Mouse (Mus musculus): ENCODE data around the gene Ubald2. TPM values are rescaled to one million over a fixed set of nuclear protein-coding genes. Genes with fewer than 3 reads are reported as not detected.
A peak's percentile ranks its signal among the peaks of the same experiment; 100 is the strongest.

Gene Ubald2
- polyA plus RNA-seq, 1 experiment from 2014 or later: 28.2 TPM

GRCm38 (mm10) chr11:116476696-116477095 lies 42.8 kb downstream of the Ubald2 start:
- Histone ChIP-seq H3K27ac (no peak overlapping the region), H3K4me3 (replicated peaks) (no peak overlapping the region), H3K36me3 (peaks cover 99% of the 10 kb centered on the region), H3K27me3 (no peaks in the 10 kb centered on the region), H3K4me2 (no peak overlapping the region), H3K9ac (no peak overlapping the region), H3K4me1 (replicated peaks) (peaks cover 14% of the 10 kb centered on the region; the same call in 1 of the 2 replicates), H3K9me3 (replicated peaks) (no peaks in the 10 kb centered on the region)
- 87% methylated on average over 6 of the region's 6 CpGs for WGBS (ENCODE audit: insufficient replicate concordance)
- no peak for ATAC-seq (ENCODE audit: low read depth)
- no peak for DNase-seq

- Histone ChIP-seq H3K27ac (no peak overlapping the region), H3K4me1 (replicated peaks) (peaks cover 14% of the 10 kb centered on the region; the same call in 1 of the 2 replicates), H3K4me3 (replicated peaks) (no peak overlapping the region), H3K27me3 (no peaks in the 10 kb centered on the region), H3K9me3 (replicated peaks) (no peaks in the 10 kb centered on the region), H3K9ac (no peak overlapping the region), H3K4me2 (no peak overlapping the region), H3K36me3 (peaks cover 99% of the 10 kb centered on the region)
- DNase-seq (no peak), ATAC-seq (ENCODE audit: low read depth) (no peak)
- 88% methylated on average over 15 of the region's 15 CpGs for WGBS (ENCODE audit: insufficient replicate concordance)
Observed at GRCm38 (mm10) chr11:116477160-116477759, 43.4 kb downstream of the Ubald2 start.

GRCm38 (mm10) chr11:116478978-116479377 lies 45.1 kb downstream of the Ubald2 start:
- H3K4me3 ChIP-seq (replicated peaks): no peak overlapping the region
- H3K36me3 ChIP-seq: peaks cover 94% of the 10 kb centered on the region
- no peak overlapping the region for H3K9ac ChIP-seq
- no peaks in the 10 kb centered on the region for H3K27me3 ChIP-seq
- 87% methylated on average over 7 of the region's 7 CpGs for WGBS (ENCODE audit: insufficient replicate concordance)
- DNase-seq: no peak
- no peaks in the 10 kb centered on the region for H3K9me3 ChIP-seq (replicated peaks)
- no peak overlapping the region for H3K4me2 ChIP-seq
- peaks cover 17% of the 10 kb centered on the region; the same call in 1 of the 2 replicates for H3K4me1 ChIP-seq (replicated peaks)
- no peak overlapping the region for H3K27ac ChIP-seq
- no peak for ATAC-seq (ENCODE audit: low read depth)

GRCm38 (mm10) chr11:116479832-116480231 lies 45.9 kb downstream of the Ubald2 start:
- ATAC-seq (ENCODE audit: low read depth) (no peak), DNase-seq (no peak)
- Histone ChIP-seq H3K4me2 (no peak overlapping the region), H3K36me3 (peaks cover 95% of the 10 kb centered on the region), H3K9me3 (replicated peaks) (no peaks in the 10 kb centered on the region), H3K4me1 (replicated peaks) (peaks cover 17% of the 10 kb centered on the region; the same call in 1 of the 2 replicates), H3K27me3 (no peaks in the 10 kb centered on the region), H3K4me3 (replicated peaks) (no peak overlapping the region), H3K27ac (no peak overlapping the region), H3K9ac (no peak overlapping the region)
- 70% methylated on average over 8 of the region's 8 CpGs for WGBS (ENCODE audit: insufficient replicate concordance)

- Histone ChIP-seq H3K4me2 (no peak overlapping the region), H3K4me1 (replicated peaks) (peaks cover 17% of the 10 kb centered on the region; the same call in 1 of the 2 replicates), H3K9me3 (replicated peaks) (no peaks in the 10 kb centered on the region), H3K9ac (no peak overlapping the region), H3K4me3 (replicated peaks) (no peak overlapping the region), H3K27me3 (no peaks in the 10 kb centered on the region), H3K27ac (no peak overlapping the region), H3K36me3 (peaks cover 95% of the 10 kb centered on the region)
- ATAC-seq (ENCODE audit: low read depth) (no peak), DNase-seq (no peak)
- 88% methylated on average over 8 of the region's 8 CpGs for WGBS (ENCODE audit: insufficient replicate concordance)
Observed at GRCm38 (mm10) chr11:116480975-116481374, 47.1 kb downstream of the Ubald2 start.

- H3K4me1 ChIP-seq (replicated peaks): peaks cover 17% of the 10 kb centered on the region; the same call in 1 of the 2 replicates
Observed at GRCm38 (mm10) chr11:116481776-116482175, 47.9 kb downstream of the Ubald2 start.

GRCm38 (mm10) chr11:116484261-116484660 lies 50.4 kb downstream of the Ubald2 start:
- Histone ChIP-seq H3K27me3 (no peaks in the 10 kb centered on the region), H3K9ac (no peak overlapping the region), H3K9me3 (replicated peaks) (no peaks in the 10 kb centered on the region), H3K4me3 (replicated peaks) (no peak overlapping the region), H3K36me3 (peaks cover 84% of the 10 kb centered on the region), H3K4me1 (replicated peaks) (peaks cover 21% of the 10 kb centered on the region), H3K27ac (peak overlapping the region; percentile 19), H3K4me2 (no peak overlapping the region)
- DNase-seq (no peak), ATAC-seq (ENCODE audit: low read depth) (no peak)
- WGBS (ENCODE audit: insufficient replicate concordance): 71% methylated on average over 8 of the region's 8 CpGs

More at GRCm38 (mm10) chr11:116481776-116482175, 47.9 kb downstream of the Ubald2 start:
- H3K4me3 ChIP-seq (replicated peaks): no peak overlapping the region
- no peak overlapping the region for H3K9ac ChIP-seq
- no peaks in the 10 kb centered on the region for H3K9me3 ChIP-seq (replicated peaks)
- ATAC-seq (ENCODE audit: low read depth): no peak
- DNase-seq: no peak
- no peak overlapping the region for H3K27ac ChIP-seq
- H3K27me3 ChIP-seq: no peaks in the 10 kb centered on the region
- H3K36me3 ChIP-seq: peaks cover 95% of the 10 kb centered on the region
- H3K4me2 ChIP-seq: no peak overlapping the region
- 82% methylated on average over 7 of the region's 7 CpGs for WGBS (ENCODE audit: insufficient replicate concordance)

GRCm38 (mm10) chr11:116488207-116488606 lies 54.3 kb downstream of the Ubald2 start:
- H3K9ac ChIP-seq: no peak overlapping the region
- no peak overlapping the region for H3K4me3 ChIP-seq (replicated peaks)
- DNase-seq (no peak), ATAC-seq (ENCODE audit: low read depth) (no peak)
- peaks cover 48% of the 10 kb centered on the region for H3K36me3 ChIP-seq
- H3K4me2 ChIP-seq: no peak overlapping the region
- H3K9me3 ChIP-seq (replicated peaks): no peaks in the 10 kb centered on the region
- H3K4me1 ChIP-seq (replicated peaks): peaks cover 28% of the 10 kb centered on the region
- H3K27me3 ChIP-seq: no peaks in the 10 kb centered on the region
- H3K27ac ChIP-seq: no peak overlapping the region

Other genes starting within 250 kb of the Ubald2 start
- 35.2 and 38.4 TPM in 2 replicates for gene Ten1, start 235.2 kb upstream of the Ubald2 start, polyA plus RNA-seq (2015; fragmentation: Nextera tagmentation; extraction: Ambion mirVana)
- 14.5 and 18.1 TPM in 2 replicates for gene Acox1, start 235.0 kb upstream of the Ubald2 start, polyA plus RNA-seq (2015; fragmentation: Nextera tagmentation; extraction: Ambion mirVana)
- 0.10 TPM in 2 replicates for gene Evpl, start 196.0 kb upstream of the Ubald2 start, polyA plus RNA-seq (2015; fragmentation: Nextera tagmentation; extraction: Ambion mirVana)
- 47.6 and 51.6 TPM in 2 replicates for gene Srp68, start 159.9 kb upstream of the Ubald2 start, polyA plus RNA-seq (2015; fragmentation: Nextera tagmentation; extraction: Ambion mirVana)
- 0.07 TPM in 1 of 2 replicates, not detected in the other for gene Galr2, start 153.2 kb upstream of the Ubald2 start, polyA plus RNA-seq (2015; fragmentation: Nextera tagmentation; extraction: Ambion mirVana)
- gene Exoc7, start 126.9 kb upstream of the Ubald2 start, polyA plus RNA-seq (2015; fragmentation: Nextera tagmentation; extraction: Ambion mirVana): 21.3 and 25.1 TPM in 2 replicates
- 1.1 and 1.2 TPM in 2 replicates for gene Foxj1, start 98.7 kb upstream of the Ubald2 start, polyA plus RNA-seq (2015; fragmentation: Nextera tagmentation; extraction: Ambion mirVana)
- 1.1 and 1.4 TPM in 2 replicates for gene Rnf157, start 21.1 kb upstream of the Ubald2 start, polyA plus RNA-seq (2015; fragmentation: Nextera tagmentation; extraction: Ambion mirVana)
- gene Qrich2, start 32.1 kb downstream of the Ubald2 start, polyA plus RNA-seq (2015; fragmentation: Nextera tagmentation; extraction: Ambion mirVana): not detected in 2 replicates
- gene Prpsap1, start 60.1 kb downstream of the Ubald2 start, polyA plus RNA-seq (2015; fragmentation: Nextera tagmentation; extraction: Ambion mirVana): 59.3 and 62.7 TPM in 2 replicates
- 28.5 and 32.7 TPM in 2 replicates for gene Sphk1, start 96.8 kb downstream of the Ubald2 start, polyA plus RNA-seq (2015; fragmentation: Nextera tagmentation; extraction: Ambion mirVana)
- 17.5 and 22.1 TPM in 2 replicates for gene Ube2o, start 147.4 kb downstream of the Ubald2 start, polyA plus RNA-seq (2015; fragmentation: Nextera tagmentation; extraction: Ambion mirVana)
- gene Aanat, start 152.3 kb downstream of the Ubald2 start, polyA plus RNA-seq (2015; fragmentation: Nextera tagmentation; extraction: Ambion mirVana): not detected in 2 replicates
- gene Rhbdf2, start 192.9 kb downstream of the Ubald2 start, polyA plus RNA-seq (2015; fragmentation: Nextera tagmentation; extraction: Ambion mirVana): 5.8 and 6.6 TPM in 2 replicates
- gene Prcd, start 219.4 kb downstream of the Ubald2 start, polyA plus RNA-seq (2015; fragmentation: Nextera tagmentation; extraction: Ambion mirVana): 0.31 and 0.33 TPM in 2 replicates
- gene Cygb, start 220.2 kb downstream of the Ubald2 start, polyA plus RNA-seq (2015; fragmentation: Nextera tagmentation; extraction: Ambion mirVana): 0.60 and 0.70 TPM in 2 replicates